Mouse (Mus musculus) E14TG2a.4 (cell line): ENCODE data around the gene Atp1b2.

ENCODE experiments used
- CTCF ChIP-seq: conservative IDR thresholded peaks from 2 replicates; pipeline ENCODE4 v1.5.1; 2014; ENCODE audit warnings: low read length
- NANOG ChIP-seq: IDR thresholded peaks from 2 replicates; pipeline ENCODE4 v1.6.1; 2014; ENCODE audit warnings: borderline replicate concordance, low read length, mixed read lengths
- POU5F1 ChIP-seq: IDR thresholded peaks from 2 replicates; pipeline ENCODE4 v1.6.1; 2014; ENCODE audit warnings: low read length, borderline replicate concordance

DNA sequence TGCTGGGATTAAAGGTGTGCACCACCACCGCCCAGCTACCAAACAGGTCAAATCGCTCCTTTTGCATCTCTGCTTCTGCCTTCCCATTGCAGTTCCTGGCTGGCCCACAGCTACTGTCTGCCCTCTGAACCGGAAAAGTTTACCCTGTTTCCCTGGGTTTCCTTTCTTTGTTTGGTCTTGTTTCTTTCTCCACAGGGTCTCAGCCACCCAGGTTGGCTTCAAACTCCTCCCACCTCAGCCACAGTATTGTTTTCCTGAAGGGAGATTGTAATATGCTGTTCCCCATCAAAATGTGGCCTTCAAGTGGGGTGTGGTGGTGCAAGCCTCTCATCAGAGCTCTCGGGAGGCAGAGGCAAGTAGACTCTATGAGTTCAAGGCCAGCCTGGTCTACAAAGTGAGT, 54.4 kb downstream of the Atp1b2 start:
- TF ChIP-seq CTCF (no peak), NANOG (no peak), POU5F1 (no peak)
